Mouse (Mus musculus) G1E-ER4 (cell line): Measurements from ENCODE around the gene Pgls. TPM values are rescaled to one million over a fixed set of nuclear protein-coding genes. Genes with fewer than 3 reads are reported as not detected.

Source experiments
- GATA1 ChIP-seq: IDR thresholded peaks from one replicate; pipeline ENCODE4 v1.8.0; 2012; ENCODE audit warnings: low read length, inconsistent platforms
- polyA plus RNA-seq: library from polyadenylated mRNA; stranded (reverse); fragments of >175 nt; gene quantifications from 2 replicates; pipeline ENCODE4 v1.2.3, GENCODE M21; 2012

Gene Pgls
- polyA plus RNA-seq, 1 experiment = 435 TPM

DNA sequence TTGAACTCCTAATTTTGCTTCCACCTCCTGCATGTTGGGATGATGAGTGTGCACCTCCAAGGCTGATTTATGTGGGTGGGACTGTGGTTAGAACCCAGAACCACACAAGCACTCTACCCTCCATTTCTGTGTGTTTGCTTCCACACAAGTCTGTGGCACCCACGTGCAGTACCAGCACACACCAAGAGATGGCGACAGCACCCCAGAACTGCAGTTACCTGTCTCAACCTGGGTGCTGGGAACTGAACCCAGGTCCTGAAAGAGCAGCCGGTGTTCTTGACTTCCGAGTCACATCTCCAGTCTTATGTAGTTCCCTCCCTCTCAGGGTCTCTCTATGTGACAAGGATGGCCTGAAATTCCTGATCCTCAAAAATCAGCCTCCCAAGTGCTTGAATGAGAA is 28.0 kb upstream of the Pgls start:
- TF ChIP-seq GATA1 = no peak

DNA sequence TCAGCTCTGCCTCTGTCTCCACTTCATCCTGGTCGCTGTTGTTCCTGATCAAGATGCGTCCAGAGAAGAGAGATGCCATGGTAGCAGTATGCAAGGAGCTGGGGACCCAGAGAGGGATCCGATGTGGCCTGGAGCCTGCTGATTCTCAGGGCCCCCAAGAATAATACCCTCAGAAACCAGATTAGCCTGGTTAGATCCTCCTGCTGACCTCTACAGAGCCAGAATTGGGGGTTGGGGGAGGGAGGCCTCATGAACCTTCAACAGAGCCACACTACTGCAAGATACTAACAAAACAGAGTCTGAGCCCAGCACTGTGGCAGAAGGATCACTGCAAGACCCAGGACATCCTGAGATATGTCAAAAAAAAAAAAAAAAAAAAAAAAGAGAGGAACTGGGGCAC is 25.5 kb upstream of the Pgls start, which contains the start of gene Nxnl1:
Gene Nxnl1 (minus strand): TSS at position 101 of the 400 bp plus-strand sequence.
- TF ChIP-seq GATA1 = no peak

DNA sequence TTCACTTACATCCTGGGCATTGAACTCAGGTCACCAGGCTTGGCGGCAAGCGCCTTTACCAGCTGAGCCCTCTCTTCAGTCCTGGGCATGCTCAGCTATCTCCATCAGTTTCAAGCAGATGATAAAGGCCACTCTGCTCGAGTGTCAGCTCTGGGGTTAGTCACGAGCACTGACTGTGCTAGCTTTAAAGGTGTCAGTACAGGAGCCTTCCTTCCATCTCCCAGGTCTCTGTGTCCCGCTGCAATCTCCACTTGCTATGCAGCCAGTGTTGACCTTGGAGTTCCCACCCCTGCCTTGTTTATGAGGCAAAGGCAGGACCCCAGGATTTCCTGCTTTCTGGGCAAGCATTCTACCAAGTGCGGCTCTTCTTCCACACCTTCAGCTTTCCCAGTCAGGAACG is 24.4 kb upstream of the Pgls start:
- TF ChIP-seq GATA1 = no peak

DNA sequence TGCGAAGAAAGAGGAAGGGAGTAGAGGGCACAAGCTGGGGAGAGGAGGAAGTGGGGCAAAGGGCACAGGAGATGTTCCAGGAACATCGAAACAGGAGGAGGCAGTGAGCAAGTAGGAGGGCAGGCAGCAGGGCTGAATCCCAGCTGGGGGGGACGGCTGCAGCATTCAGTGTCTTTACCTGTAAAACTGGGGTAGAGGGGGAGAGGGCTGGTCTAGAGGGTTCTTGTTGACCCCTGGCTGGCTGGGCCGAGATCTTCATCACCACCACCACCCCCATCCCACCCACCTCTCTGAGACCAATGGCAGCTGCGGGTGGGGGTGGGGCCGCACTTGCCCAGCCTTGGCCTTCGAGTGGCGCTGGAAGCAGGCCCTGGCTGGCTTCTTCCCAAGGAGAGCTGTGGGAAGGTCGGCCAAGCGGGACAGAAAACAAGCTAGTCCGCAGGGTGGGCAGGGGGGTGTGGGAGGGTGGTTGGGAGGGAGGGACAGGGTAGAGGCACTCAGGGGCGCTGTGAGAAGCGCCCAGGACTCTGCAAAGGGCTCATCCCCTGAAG is 23.5 kb upstream of the Pgls start, which contains the start of gene Slc27a1:
Gene Slc27a1 (plus strand): TSS at position 496 of the 551 bp plus-strand sequence.
- TF ChIP-seq GATA1 = no peak

DNA sequence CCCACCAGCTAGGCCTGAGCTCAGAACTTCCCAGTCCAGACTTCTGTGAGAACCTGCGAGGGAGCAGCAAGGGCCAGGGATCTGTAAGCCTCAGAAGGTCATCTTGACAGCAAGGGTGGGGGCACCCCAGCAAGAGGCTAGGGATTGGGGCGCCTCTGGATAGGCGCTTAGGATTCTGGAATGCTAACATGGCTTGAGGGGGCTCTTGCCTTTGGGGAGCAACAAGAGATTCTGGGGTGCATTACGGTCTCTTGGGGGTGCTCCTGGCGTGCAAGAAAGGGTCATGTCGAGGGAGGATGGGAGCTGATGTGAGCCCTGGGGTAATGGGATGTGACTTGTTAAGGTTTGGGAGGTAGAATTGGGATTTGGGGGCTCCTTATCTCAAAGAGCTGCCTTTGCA is 23.0 kb upstream of the Pgls start:
- TF ChIP-seq GATA1 = no peak

DNA sequence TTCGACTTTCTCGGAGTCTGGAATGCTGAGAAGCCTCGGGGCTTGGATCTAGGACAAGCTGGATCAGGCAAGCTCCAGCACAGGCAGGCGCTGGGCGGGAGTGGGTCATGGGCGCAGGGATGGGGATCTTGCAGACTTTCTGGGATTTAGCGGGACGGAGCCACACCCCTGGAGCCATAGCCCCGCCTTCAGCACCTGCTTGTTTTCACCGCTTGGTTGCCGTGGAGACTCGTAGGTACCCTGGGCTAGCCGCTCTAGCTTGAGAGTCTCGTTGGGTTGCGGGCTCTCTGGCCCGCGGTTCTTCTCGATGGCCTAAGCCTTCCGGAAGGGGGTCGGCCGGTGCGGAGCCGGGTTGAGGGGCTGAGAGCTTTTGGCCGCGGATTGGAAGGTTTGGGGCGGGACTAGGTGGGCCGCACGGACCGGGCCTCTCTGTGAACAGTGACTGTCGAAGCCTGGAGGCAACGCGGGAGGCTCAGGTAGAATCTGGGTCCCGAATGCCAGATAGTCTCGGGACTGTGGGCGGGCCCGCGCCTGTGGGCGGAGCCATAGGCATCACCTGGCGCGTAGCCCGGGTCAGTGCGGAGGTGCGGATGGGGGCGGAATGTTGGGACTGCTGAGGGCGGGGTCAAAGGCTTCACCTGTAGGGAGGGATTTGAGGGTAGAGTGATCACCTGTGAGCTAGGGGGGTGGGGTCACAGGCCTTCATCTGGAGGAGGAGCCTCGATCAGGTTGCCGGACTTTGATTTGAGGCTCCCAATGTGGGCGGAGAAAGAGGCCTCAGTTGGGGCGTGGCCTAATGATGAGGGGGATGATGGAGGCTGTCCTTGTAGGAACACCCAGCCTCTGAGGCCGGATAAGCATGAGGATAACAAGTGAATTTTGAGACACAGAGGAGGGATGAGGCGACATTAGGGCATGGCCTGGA is 22.3 kb upstream of the Pgls start:
- TF ChIP-seq GATA1 = no peak

DNA sequence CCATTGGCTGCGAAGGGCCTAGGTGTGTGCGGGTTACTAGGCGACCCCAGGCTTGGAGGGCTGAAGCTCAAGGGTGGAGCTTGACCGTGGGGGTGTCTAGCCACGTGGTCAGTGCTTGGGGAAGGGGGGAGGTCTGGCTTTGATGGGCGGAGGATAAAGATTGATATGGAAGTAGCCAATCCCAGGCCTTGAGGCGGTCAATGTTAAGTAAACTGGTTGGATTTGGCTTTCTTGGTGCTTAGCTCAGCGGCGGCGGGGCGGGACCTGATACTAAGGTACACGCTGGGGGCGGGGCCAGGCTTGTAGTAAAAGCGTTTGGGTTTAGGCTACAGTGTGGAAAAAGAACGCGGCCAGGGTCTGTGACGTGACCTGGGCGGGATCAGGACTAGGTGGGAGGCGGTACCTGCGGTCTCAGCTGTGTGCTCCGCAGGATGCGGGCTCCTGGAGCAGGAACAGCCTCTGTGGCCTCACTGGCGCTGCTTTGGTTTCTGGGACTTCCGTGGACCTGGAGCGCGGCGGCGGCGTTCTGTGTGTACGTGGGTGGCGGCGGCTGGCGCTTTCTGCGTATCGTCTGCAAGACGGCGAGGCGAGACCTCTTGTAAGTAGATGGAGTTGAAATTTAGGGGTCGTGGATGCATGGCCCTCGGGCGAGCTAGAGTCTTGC is 21.6 kb upstream of the Pgls start:
- TF ChIP-seq GATA1 = no peak

DNA sequence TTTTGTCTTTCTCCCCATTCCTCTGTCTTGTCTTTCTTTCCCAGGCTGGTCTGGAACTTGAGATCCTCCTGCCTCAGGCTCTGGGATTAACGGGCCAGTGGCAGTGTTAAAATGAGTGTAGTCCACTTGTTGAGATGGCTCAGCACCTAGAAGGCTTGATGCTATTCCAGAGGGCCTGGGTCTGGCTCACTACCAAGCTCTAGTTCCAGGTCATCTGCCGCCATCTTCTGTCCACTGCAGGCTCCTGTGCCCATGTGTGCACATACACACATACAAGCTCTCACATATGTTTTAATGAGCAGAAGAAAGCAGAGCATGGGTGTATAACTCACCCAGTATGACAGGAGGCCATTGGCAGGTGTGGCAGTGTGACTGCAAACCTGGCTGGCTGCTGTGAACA is 19.9 kb upstream of the Pgls start:
- no peak for TF ChIP-seq GATA1

DNA sequence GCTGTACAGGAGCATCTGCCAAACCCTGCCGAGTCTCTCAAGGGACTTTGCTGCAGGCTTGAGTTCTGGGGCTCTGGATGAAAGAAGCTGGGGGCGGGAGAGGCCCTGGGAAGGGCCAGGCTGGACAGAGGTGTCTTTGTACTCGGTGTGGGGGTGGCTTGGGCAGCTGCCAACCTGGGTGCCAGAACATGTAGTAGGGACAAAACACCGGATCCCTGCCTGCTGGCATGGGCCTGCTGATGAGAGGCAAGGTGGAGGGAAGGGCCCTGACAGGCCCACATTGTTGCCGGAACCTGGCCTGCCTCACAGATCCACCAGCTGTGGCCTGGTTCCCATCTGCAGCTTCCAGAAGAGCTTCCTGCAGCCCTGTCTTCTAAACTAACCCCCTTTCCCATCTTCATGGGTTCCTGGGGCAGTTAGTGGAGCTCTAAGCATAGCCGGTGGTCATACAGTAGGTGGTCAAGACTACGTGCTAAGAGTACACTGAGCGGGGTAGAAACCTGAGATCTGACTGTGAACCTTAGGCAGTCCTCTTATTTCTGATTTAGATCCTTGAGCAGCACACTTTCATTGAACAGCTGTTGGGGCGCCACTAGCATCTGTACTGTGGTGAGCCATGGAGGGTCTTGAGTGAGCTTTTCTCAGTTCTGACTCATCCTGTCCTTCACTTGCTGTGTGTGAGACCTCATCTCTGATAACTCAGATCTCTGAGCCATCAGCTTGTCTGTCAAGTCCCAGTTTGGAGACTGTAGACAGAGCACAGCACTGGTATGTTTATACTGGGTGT is 18.9 kb upstream of the Pgls start:
- TF ChIP-seq GATA1 = no peak

DNA sequence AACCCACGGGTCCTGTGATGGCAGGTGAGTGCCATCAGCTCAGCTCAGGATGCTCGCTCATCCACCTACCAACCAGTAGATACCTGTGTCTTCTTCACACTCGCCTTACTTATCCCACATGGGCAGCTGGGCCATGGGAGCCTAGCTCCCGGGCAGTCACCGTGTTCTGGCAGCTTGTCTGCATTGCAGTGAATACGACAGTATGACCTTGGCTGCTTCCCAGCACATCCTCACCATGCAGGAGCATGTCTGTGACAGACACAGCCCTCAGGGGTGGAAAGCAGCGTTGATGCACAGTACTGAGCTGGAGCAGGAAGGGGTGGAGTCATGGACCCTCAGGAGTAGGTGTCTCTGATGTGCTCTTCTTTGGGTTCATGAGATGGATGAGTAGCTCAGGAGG is 17.6 kb upstream of the Pgls start:
- TF ChIP-seq GATA1 = no peak

DNA sequence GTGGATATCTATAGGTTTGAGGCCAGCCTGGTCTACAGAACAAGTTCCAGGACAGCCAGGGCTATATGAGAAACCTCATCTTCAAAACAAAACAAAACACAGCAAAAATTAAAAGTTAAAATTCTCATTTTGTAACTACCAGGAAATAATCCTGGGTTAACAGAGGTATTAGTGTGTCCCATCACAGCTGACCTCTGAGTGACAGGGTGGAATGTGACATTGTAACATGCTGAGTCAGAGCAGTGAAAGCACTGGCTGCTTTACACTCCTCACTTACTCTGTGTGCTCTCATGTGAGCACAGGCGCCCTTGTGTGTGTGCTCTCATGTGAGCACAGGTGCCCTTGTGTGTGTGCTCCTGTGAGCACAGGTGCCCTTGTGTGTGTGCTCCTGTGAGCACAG is 17.0 kb upstream of the Pgls start:
- no peak for TF ChIP-seq GATA1

DNA sequence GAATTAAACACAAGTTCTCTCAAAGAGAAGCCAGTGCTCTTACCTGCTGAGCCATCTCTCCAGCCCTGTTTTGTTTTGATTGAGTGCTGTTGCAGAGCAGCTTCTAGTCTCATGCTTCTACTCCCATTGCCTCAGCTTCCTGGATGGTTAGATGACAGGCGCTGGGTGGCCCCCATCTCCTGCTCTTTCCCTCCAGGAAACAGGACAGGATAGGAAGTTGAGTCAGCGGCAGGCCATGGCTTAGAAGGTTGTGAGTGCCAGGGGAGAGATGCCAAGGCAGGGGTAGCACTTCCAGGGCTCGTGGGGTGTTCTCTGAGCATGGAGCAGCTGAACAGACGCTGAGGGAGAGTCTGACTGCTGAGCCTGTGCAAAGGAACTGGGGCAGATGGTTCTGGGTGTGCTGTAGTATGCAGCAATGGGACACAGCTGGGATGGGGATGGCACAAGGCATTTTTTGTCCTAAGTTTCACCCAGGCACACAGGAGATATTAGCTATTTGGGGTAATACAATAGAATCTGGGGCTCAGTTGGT is 14.1 kb upstream of the Pgls start:
- no peak for TF ChIP-seq GATA1

DNA sequence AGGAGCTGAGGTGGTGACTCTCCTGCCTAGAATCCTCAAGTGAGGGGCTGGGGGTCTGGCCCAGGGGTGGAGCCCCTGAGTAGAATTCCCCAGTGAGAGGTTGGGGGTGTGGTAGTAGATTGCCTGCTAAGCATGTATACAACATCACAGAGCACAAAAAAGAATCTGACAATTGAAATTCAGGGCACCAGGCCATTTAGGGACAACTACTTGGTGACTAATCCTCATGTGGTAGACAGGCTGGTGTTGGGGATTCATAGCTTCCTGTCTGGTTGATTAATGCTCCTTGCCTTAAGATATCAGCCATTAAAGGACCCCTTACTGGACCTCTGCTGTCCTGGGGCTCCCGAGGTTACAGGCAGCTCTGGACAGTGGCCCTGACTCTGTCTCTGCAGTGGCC is 13.0 kb upstream of the Pgls start:
- no peak for TF ChIP-seq GATA1

DNA sequence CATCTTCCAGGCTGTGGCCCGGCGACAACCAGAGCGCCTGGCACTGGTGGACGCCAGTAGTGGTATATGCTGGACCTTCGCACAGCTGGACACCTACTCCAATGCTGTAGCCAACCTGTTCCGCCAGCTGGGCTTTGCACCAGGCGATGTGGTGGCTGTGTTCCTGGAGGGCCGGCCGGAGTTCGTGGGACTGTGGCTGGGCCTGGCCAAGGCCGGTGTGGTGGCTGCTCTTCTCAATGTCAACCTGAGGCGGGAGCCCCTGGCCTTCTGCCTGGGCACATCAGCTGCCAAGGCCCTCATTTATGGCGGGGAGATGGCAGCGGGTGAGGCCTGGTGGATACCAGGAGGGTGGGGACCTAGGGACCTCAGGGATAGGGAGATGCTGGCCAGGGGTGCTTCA is 12.5 kb upstream of the Pgls start:
- TF ChIP-seq GATA1 = no peak

DNA sequence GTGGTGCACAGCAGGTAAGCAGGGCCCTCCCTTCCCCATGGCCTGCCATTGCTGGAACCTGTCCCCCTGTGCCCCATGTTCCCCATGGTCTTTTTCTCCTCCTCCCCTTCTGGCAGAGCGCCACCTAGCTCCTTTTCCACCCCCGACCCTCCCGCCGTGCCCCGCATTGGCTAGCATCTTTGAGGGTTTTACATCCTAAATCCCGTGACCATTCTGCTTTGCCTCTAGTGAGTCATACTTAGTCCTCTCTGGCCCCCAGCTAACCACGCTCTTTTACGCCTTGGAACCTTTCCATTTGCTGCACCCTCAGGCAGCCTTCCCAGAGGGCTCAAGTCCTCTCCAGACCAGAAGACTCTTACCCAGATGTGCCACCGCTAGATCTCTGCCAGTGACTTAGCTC is 11.8 kb upstream of the Pgls start:
- no peak for TF ChIP-seq GATA1

DNA sequence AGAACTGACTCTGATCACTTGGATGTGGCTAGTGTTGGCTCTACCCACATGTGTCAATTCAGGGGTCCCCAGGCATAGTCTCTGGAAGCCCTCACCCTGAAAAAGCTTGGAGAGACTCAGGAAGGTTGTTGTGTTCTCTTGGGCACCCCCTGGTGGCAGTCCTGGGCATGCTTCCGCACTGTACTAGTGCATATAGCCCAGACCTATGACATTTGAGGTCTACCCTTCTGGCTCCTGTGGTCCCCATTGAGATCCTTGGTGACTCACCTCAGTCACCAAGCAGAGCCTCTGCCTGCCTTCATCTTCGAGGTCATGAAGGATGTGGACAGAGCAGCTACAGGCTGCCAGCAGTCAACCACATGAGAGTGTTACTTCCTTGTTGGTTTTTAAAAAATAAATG is 5.1 kb upstream of the Pgls start:
- no peak for TF ChIP-seq GATA1

DNA sequence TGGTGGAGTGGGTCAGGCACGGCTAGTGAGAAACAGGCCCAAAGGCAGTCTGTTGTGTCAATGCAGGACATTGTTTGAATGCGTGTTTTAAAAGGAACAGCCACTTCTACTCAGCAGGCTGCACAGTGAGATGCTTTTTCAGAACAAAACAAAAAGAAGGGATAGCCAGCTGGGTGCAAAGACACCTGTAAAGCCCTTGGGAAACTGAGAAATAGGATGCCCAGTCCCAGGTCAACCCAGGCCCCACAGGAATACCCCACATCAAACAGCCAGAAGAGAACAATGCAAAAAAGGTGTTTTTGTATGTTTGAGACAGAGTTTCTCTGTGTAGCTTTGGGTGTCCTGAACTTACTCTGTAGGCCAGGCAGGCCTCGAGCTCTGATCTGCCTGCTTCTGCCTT is 3.2 kb upstream of the Pgls start:
- no peak for TF ChIP-seq GATA1
